Mouse (Mus musculus): Measurements from ENCODE around the gene Pam.

GRCm38 (mm10) chr1:97938586-97938985 is 156.9 kb downstream of the Pam start:
- TF ChIP-seq POLR2A (IDR thresholded peaks at IDR 0.05; ENCODE audit: extremely low read depth, insufficient read depth, low read length) (no peak), CTCF (IDR thresholded peaks at IDR 0.05; ENCODE audit: low read depth, low read length) (no peak)
